Mouse (Mus musculus) midbrain, embryonic 10.5 days (tissue): ENCODE data around the gene Edem3. TPM values are rescaled to one million over a fixed set of nuclear protein-coding genes. Genes with fewer than 3 reads are reported as not detected.

Experiments
- DNase-seq: peaks from one replicate; pipeline ENCODE4 v3.0.0-alpha.2; 2017; ENCODE audit warnings: low spot score
- H3K27ac ChIP-seq: fragments of 300-500 bp; sonication (generic); replicated peaks from 2 replicates; pipeline ENCODE4 v1.5.1; 2016; ENCODE audit warnings: mild to moderate bottlenecking
- H3K27me3 ChIP-seq: fragments of 300-500 bp; sonication (generic); 2 replicates; pipeline ENCODE4 v1.6.1; 2016; ENCODE audit warnings: low read depth, mild to moderate bottlenecking; ENCODE audit not compliant: poor library complexity, severe bottlenecking
- H3K36me3 ChIP-seq: fragments of 300-500 bp; sonication (generic); 2 replicates; pipeline ENCODE4 v1.6.1; 2016; ENCODE audit warnings: mild to moderate bottlenecking, moderate library complexity
- H3K4me1 ChIP-seq: fragments of 300-500 bp; sonication (generic); 2 replicates; pipeline ENCODE4 v1.6.1; 2016
- H3K4me3 ChIP-seq: fragments of 300-500 bp; sonication (generic); 2 replicates; pipeline ENCODE4 v1.5.1; 2016; ENCODE audit warnings: mild to moderate bottlenecking, moderate library complexity
- H3K9me3 ChIP-seq: fragments of 300-500 bp; sonication (generic); replicated peaks from 2 replicates; pipeline ENCODE4 v1.6.1; 2016; ENCODE audit warnings: mild to moderate bottlenecking
- WGBS: fragments of 180-500 bp; shearing (Covaris S2); methylation state at CpG from one replicate; pipeline ENCODE4 v1.1.7; 2016; 5-methylcytosine and 5-hydroxymethylcytosine counted together
- polyA plus RNA-seq: library from polyadenylated mRNA; unstranded; fragments of >200 nt; fragmentation: Nextera tagmentation; extraction: Ambion mirVana; gene quantifications from 2 replicates; pipeline ENCODE4 v1.2.1, GENCODE M21; 2016

Gene Edem3
- 14.1 and 18.3 TPM in 2 replicates for polyA plus RNA-seq

DNA sequence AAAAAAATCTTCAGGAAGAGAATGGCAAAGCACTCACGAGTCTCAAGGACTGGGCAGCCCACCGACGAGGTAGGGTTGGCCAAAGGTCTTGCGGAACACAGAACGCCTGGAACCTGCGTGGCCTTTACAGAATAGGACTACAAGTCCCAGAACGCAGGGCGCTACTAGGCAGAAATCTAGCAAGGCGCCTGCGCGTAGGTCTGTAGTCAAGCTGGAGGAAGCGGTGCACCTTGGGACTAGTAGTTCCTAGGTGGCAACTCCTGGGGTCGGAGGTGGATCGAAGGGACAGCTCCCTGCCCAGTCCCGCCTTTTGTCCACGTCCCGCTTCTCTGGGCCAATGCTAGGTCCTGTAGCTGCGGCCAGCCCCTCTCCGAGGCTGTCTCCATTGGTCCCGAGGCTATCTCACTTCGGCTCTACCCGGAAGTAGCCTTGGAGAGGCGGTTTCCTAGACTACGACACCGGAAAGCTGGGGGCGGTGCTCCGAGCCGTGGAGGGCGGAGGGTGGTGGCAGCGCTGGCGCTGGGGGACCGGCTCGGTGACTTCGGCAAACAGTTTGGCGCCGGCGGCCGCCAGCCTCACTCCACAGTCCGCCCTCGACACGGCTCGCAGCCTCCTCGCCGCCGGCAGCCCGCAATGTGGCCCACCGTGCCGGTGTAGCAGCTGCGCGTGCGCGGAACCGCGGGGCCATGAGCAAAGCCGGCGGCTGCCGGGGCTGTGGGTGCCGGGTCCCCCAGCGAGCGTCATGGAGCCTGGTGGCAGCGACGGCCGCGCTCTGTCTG is at the start of gene Edem3:
Gene Edem3, plus strand, starts transcription at position 491 of the 779 bp plus-strand sequence.
- Histone ChIP-seq H3K27me3 (no peaks in the 10 kb centered on the region), H3K27ac (peak within 1 kb of the TSS; percentile 88), H3K4me1 (peaks cover 24% of the 10 kb centered on the region), H3K4me3 (peak within 1 kb of the TSS; percentile 82), H3K9me3 (no peaks in the 10 kb centered on the region), H3K36me3 (no peaks in the 10 kb centered on the region)
- peak; percentile 96 for DNase-seq
- WGBS, result under 1% methylated on average over 64 of the region's 64 CpGs

DNA sequence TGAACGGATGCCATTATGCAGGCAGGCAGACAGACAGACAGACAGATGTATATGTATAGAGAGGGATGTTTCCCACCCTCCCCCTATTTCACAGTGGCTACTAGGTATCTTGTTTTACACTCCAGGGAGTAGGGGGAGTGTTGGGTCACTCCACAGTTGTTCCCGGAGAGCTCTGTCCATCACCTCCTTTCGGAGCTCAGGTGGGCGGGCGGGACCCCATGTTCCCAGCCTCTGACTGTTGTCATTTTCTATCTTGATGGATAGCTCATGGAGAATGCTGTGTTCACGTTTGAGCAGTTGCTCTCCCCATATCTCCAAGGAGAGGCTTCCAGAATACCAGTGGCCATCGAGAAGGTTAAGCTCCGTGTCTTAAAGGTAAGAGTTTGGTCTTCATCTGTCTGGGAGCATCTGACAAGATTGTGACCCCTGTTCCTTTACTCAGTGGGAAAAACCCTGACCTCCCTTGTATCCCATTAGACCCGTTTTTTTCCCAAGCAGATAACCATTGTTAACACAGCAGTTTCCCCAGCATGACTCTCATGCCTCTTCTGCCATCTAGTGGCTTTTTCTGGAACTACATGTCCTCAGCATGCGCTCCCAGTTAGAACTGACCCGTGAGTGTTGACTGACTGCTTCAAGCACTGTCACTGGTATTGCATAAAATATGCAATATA is 49.3 kb upstream of the Edem3 start:
- no peaks in the 10 kb centered on the region for H3K36me3 ChIP-seq
- WGBS, result 43% methylated on average over 11 of the region's 11 CpGs

DNA sequence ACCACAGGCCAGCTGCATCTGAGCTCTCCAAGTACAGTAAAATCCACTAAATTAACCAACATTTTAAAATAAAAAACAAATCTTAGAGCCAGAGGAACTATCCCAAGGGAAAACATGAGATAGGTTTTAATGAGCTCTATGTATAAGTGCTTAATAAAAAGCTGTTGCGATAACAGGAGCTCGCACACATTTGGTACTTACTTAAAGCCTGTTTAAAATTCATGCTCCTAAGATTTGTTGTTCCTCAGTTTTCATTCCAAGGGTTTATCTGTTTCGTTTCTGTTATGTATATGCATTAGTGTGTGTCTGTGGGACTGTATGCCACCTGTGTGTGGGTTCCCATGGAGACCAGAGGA is 48.8 kb upstream of the Edem3 start:
- Histone ChIP-seq H3K4me3 (no peak overlapping the region), H3K9me3 (no peaks in the 10 kb centered on the region), H3K27ac (no peak overlapping the region), H3K36me3 (no peaks in the 10 kb centered on the region), H3K27me3 (no peaks in the 10 kb centered on the region), H3K4me1 (0 out of 2 replicates have a peak, but pooled peaks cover 4% of the 10 kb centered on the region)
- 80% methylated on average over 3 of the region's 3 CpGs for WGBS
- no peak for DNase-seq

More for the DNA sequence above, 49.3 kb upstream of the Edem3 start:
- Histone ChIP-seq H3K9me3 (no peaks in the 10 kb centered on the region), H3K27me3 (no peaks in the 10 kb centered on the region), H3K27ac (no peak overlapping the region), H3K4me3 (no peak overlapping the region), H3K4me1 (0 out of 2 replicates have a peak, but pooled peaks cover 4% of the 10 kb centered on the region)
- peak; percentile 77 for DNase-seq

DNA sequence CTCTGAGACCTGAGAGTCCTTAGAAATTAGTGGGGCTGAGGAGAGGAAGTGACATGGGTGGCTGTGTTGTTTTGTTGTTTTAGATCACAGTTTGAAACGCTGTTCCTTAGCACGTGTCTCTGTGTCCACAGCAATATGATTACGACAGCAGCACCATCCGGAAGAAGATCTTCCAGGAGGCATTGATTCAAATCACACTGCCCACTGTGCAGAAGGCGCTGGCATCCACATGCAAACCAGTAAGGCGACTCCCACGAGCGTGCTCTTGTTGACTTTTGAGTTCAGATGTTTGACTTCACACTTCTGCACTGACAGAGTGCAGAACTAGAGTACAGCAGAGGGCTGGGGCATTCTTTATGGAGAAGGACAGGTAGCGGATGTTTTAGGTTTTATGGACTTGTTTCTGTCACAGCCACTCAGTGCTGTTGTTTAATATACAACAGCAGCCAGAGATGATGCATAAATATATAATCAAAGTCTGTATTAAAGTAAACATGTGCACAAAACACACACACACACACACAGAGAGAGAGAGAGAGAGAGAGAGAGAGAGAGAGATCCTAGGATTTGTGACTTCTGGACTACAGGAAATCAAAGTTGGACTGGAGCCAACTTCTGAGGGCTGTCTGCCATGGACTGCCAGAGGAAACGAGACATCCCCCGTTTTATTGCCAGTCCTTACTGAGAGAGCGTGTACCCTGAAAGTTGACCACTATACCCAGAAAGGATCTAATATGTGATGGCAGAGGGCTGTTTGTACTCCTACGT is 46.0 kb upstream of the Edem3 start:
- 0 out of 2 replicates have a peak, but pooled peaks cover 4% of the 10 kb centered on the region for H3K4me1 ChIP-seq
- H3K36me3 ChIP-seq, result no peaks in the 10 kb centered on the region
- 80% methylated on average over 13 of the region's 13 CpGs for WGBS
- no peak for DNase-seq
- no peaks in the 10 kb centered on the region for H3K9me3 ChIP-seq
- no peak overlapping the region for H3K4me3 ChIP-seq
- H3K27me3 ChIP-seq, result no peaks in the 10 kb centered on the region
- no peak overlapping the region for H3K27ac ChIP-seq

DNA sequence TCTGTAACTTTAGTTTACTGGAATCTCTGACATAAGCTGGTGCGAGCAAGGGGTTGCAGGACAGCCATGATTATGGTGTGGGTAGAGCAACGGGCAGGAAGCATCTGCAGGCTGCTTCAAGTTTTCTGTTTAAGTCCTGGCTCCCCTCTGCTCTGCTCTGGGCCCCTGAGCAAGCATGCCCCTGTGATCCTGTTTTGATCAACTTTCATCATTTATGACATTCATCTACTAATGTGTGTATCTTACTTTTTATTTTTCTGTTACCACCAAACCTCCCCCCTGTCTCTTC is 45.5 kb upstream of the Edem3 start:
- Histone ChIP-seq H3K36me3 (no peaks in the 10 kb centered on the region), H3K27ac (no peak overlapping the region), H3K4me1 (0 out of 2 replicates have a peak, but pooled peaks cover 4% of the 10 kb centered on the region), H3K4me3 (no peak overlapping the region), H3K9me3 (no peaks in the 10 kb centered on the region), H3K27me3 (no peaks in the 10 kb centered on the region)
- 78% methylated on average over 2 of the region's 2 CpGs for WGBS
- no peak for DNase-seq

DNA sequence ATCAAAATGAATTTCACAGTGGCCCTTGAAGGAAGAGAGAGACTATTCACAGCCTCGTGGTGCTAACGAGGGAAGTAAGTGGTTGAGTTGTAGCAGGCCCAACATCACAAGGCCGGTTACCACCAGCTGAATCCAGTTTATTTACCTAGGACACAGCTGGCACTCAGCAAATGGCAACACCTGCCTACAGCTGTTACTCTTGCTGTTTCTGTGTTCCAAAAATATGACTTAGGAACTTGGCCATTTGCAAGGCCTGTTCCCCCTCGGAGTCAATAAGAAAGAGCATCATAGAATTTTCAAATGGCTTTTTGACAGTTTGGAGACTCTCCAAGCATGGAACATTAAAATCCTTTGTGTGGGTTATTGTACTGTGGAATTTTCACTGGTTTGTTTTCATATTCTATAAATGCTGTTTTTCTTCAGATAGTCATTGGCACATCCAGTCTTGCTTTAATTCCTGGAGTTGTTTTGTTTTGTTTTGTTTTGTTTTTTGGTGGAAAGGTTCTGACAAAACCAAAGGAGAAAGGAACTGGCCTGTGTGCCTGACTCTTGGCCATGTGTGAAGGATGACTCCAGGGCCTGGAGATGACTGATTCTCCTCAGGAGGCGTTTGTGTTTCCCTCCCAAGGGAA is 44.6 kb upstream of the Edem3 start:
- no peaks in the 10 kb centered on the region for H3K36me3 ChIP-seq
- H3K4me3 ChIP-seq, result no peak overlapping the region
- 78% methylated on average over 5 of the region's 5 CpGs for WGBS
- H3K27ac ChIP-seq, result no peak overlapping the region
- no peak for DNase-seq
- H3K9me3 ChIP-seq, result no peaks in the 10 kb centered on the region
- H3K4me1 ChIP-seq, result 0 out of 2 replicates have a peak, but pooled peaks cover 4% of the 10 kb centered on the region
- H3K27me3 ChIP-seq, result no peaks in the 10 kb centered on the region

DNA sequence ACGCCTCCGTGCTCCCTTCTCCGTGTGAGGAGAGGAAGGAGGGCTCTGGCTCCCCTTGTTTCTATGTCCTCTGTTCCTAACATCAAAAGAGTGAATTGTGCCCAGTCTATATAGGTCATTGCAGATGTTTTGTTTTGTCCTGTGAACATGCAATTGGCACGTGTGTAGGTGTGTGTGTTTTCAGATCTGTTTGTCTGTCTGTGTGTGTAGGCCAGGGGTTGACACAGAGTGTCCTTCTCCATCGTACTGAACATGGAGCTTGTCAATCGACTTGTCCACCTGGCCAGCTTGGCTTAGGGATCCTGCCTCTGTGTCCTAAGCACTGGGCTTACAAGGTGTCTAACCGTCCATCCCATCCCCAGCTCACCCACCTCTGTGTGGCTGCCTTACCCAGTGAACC is 44.1 kb upstream of the Edem3 start:
- Histone ChIP-seq H3K36me3 (no peaks in the 10 kb centered on the region), H3K4me3 (no peak overlapping the region), H3K9me3 (no peaks in the 10 kb centered on the region), H3K27ac (no peak overlapping the region), H3K27me3 (no peaks in the 10 kb centered on the region), H3K4me1 (no peaks in the 10 kb centered on the region)
- DNase-seq, result no peak
- 77% methylated on average over 7 of the region's 7 CpGs for WGBS

DNA sequence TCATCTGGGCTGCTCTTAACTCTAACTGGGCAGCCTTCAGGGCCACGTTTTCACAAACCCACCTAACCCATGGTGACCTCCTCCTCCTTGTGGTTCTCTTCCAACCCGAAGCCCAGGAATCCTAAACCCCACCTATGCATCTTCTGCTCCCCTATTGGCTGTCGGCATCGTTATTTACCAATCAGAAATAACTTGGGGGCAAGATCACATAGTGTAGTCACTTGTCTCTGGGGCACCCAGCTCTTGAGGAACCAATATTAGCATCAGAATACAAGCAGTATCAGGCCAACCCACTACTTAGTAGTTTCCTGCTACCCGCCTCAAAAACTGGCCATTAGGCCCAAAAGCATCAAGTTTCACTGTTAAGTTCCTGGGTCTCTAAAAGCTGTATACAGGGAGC is 42.5 kb upstream of the Edem3 start:
- Histone ChIP-seq H3K36me3 (no peaks in the 10 kb centered on the region), H3K4me3 (no peak overlapping the region), H3K27ac (no peak overlapping the region), H3K27me3 (no peaks in the 10 kb centered on the region), H3K9me3 (no peaks in the 10 kb centered on the region), H3K4me1 (no peaks in the 10 kb centered on the region)
- no peak for DNase-seq
- 40% methylated on average over 5 of the region's 5 CpGs for WGBS

DNA sequence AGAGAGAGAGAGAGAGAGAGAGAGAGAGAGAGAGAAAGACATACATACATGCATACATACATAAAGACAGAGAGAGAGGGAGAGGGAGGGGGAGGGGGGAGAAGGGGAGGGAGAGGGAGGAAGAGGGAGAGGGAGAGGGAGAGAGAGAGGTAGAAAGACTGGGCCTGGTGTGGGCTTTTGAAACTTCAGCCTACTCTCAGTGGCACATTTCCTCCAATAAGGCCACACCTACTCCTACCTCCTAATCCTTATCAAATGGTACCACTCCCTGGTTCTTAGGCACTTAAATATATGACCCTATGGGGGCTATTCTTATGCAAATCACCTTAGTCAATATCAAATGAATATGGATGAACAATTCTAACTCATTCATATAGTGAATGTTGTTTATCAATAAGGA is 41.5 kb upstream of the Edem3 start:
- Histone ChIP-seq H3K36me3 (no peaks in the 10 kb centered on the region), H3K27ac (no peak overlapping the region), H3K4me1 (no peaks in the 10 kb centered on the region), H3K27me3 (no peaks in the 10 kb centered on the region), H3K9me3 (no peaks in the 10 kb centered on the region), H3K4me3 (no peak overlapping the region)
- DNase-seq, result no peak

DNA sequence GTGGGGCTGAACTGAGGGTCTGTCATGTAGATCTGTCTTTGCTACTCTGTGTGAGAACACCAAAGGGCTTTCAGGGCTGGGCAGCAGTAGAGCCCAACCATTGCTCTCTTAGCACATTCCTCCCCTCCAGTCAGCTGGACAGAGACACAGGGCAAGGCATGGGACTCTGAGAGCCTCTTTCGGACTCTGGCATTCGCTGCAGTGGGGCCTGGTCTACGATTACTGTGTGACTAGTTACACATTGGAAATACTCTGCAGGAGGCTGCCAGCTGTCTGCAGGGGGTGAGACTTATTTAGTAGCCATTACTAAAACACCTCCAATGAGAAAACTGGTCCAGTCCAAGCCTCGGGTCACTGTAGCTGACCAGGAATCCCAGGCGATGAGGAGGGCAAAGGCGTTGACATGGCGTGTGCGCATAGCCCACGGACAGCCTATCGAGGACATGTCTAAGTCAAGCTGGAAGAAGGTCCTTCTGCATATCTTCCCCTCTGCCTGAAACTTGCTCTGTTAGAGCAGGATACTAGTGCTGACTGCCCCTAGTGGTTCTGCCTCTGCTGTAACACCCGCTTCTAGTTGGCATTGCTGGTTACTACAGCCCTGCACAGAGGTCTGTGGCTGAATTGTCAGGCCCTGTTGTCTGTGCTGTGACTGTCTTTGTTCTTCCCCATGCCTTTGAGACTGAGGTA is 39.0 kb upstream of the Edem3 start:
- DNase-seq, result no peak
- H3K4me3 ChIP-seq, result no peak overlapping the region
- no peaks in the 10 kb centered on the region for H3K36me3 ChIP-seq
- H3K27ac ChIP-seq, result no peak overlapping the region
- H3K27me3 ChIP-seq, result no peaks in the 10 kb centered on the region
- WGBS, result 79% methylated on average over 11 of the region's 11 CpGs
- H3K9me3 ChIP-seq, result no peaks in the 10 kb centered on the region
- no peaks in the 10 kb centered on the region for H3K4me1 ChIP-seq

DNA sequence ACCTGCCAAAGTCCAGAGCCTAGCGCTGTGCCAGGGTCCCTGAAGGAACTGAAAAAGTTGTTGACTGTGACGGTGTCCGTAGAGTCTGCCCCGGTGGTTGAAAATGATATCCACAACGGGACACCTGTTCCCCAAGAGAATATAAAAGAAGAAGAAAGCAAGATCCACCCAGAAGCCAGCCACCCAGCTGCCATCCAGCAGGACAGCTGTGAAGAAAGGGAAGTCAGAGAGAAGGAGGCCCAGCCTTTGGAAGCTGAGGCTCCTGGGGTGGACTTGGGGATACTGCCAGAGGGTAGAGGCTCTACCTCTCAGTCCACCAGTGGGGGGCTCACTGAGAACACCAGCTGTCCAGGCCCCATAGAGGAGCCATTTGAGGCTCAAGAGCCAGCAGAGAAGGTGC is 37.5 kb upstream of the Edem3 start:
- no peaks in the 10 kb centered on the region for H3K36me3 ChIP-seq
- DNase-seq, result no peak
- no peak overlapping the region for H3K27ac ChIP-seq
- H3K27me3 ChIP-seq, result no peaks in the 10 kb centered on the region
- no peak overlapping the region for H3K4me3 ChIP-seq
- no peaks in the 10 kb centered on the region for H3K4me1 ChIP-seq
- 95% methylated on average over 5 of the region's 5 CpGs for WGBS
- no peaks in the 10 kb centered on the region for H3K9me3 ChIP-seq

DNA sequence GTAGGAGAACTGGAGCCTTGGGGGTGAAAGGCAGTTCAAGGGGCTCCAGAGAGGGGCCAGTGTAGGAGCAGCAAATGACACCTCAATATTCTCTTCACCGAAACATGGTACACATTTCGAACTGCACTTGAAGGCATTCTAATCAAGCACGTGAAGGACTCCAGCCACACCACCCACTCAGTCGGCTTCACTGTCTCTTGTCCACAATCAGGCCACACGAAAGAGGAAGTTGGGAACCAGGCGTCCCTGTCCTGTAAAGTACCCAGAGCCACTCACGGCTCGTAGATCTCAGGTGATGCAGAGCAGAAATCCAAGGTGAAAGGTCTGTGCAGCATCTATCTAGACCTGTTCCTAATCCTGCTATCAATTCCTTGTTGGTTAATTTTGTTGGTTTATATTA is 36.6 kb upstream of the Edem3 start:
- 93% methylated on average over 8 of the region's 8 CpGs for WGBS
- DNase-seq, result no peak
- no peaks in the 10 kb centered on the region for H3K4me1 ChIP-seq
- no peak overlapping the region for H3K27ac ChIP-seq
- no peak overlapping the region for H3K4me3 ChIP-seq
- no peaks in the 10 kb centered on the region for H3K27me3 ChIP-seq
- H3K36me3 ChIP-seq, result no peaks in the 10 kb centered on the region
- no peaks in the 10 kb centered on the region for H3K9me3 ChIP-seq
